Mouse (Mus musculus) lung, embryonic 14.5 days (tissue): ENCODE measurements around the gene Kirrel. TPM values are rescaled to one million over a fixed set of nuclear protein-coding genes. Genes with fewer than 3 reads are reported as not detected.

Experiments used
- ATAC-seq: fragments of 200-750 bp; cut with Nextera tagmentation; 2 replicates; pipeline ENCODE4 v1.8.0; 2017; ENCODE audit warnings: mild to moderate bottlenecking, moderate TSS enrichment, moderate library complexity; ENCODE audit not compliant: insufficient read depth
- DNase-seq: peaks from one replicate; pipeline ENCODE4 v3.0.0-alpha.2; 2015
- H3K27ac ChIP-seq: fragments of 300-500 bp; sonication (generic); 2 replicates; pipeline ENCODE4 v1.5.1; 2014; ENCODE audit warnings: low read depth, mild to moderate bottlenecking, moderate library complexity
- H3K27me3 ChIP-seq: fragments of 300-500 bp; sonication (generic); 2 replicates; pipeline ENCODE4 v1.6.1; 2014; ENCODE audit warnings: low read length, control low read depth; ENCODE audit not compliant: insufficient read depth
- H3K36me3 ChIP-seq: fragments of 300-500 bp; sonication (generic); 2 replicates; pipeline ENCODE4 v1.6.1; 2014; ENCODE audit warnings: control low read depth; ENCODE audit not compliant: insufficient read depth
- H3K4me1 ChIP-seq: fragments of 300-500 bp; sonication (generic); 2 replicates; pipeline ENCODE4 v1.6.1; 2014; ENCODE audit warnings: antibody characterized with exemption, control low read depth; ENCODE audit not compliant: insufficient read depth
- H3K4me2 ChIP-seq: fragments of 300-500 bp; sonication (generic); 2 replicates; pipeline ENCODE4 v1.6.1; 2014; ENCODE audit warnings: mild to moderate bottlenecking
- H3K4me3 ChIP-seq: fragments of 300-500 bp; sonication (generic); 2 replicates; pipeline ENCODE4 v1.5.1; 2014; ENCODE audit warnings: low read depth, low read length
- H3K9ac ChIP-seq: fragments of 300-500 bp; sonication (generic); 2 replicates; pipeline ENCODE4 v1.6.1; 2014
- H3K9me3 ChIP-seq: fragments of 300-500 bp; sonication (generic); 2 replicates; pipeline ENCODE4 v1.6.1; 2016; ENCODE audit warnings: low read depth, low read length, control low read depth
- CTCF ChIP-seq: IDR thresholded peaks from 2 replicates; pipeline ENCODE4 v1.5.1; 2016; ENCODE audit warnings: antibody characterized with exemption, low read depth
- WGBS: fragments of 180-500 bp; shearing (Covaris S2); extraction: QIAGEN DNeasy Blood & Tissue Kit; methylation state at CpG from one replicate; pipeline ENCODE4 v1.1.7; 2014; 5-methylcytosine and 5-hydroxymethylcytosine counted together
- polyA plus RNA-seq: library from polyadenylated mRNA; unstranded; fragments of >200 nt; fragmentation: Nextera tagmentation; extraction: Ambion mirVana; gene quantifications from 2 replicates; pipeline ENCODE4 v1.2.1, GENCODE M21; 2014

The Kirrel gene
- polyA plus RNA-seq, 1 experiment from 2014 or later = 12.8 TPM

GRCm38 (mm10) chr3:87167621-87168020, 6.9 kb downstream of the Kirrel start:
- H3K27ac ChIP-seq = no peak overlapping the region
- H3K4me3 ChIP-seq = no peak overlapping the region
- H3K36me3 ChIP-seq = peaks cover 20% of the 10 kb centered on the region
- H3K9me3 ChIP-seq = no peaks in the 10 kb centered on the region
- ATAC-seq (no peak), DNase-seq (no peak)
- no peak for TF ChIP-seq CTCF
- no peak overlapping the region for H3K4me2 ChIP-seq
- H3K4me1 ChIP-seq = peaks cover 38% of the 10 kb centered on the region
- H3K27me3 ChIP-seq = no peaks in the 10 kb centered on the region
- 71% methylated on average over 6 of the region's 6 CpGs for WGBS
- no peak overlapping the region for H3K9ac ChIP-seq

- TF ChIP-seq CTCF = no peak
- H3K4me1 ChIP-seq = peaks cover 30% of the 10 kb centered on the region
- ATAC-seq (peak; percentile 50), DNase-seq (peak; percentile 63)
- no peaks in the 10 kb centered on the region for H3K27me3 ChIP-seq
- H3K27ac ChIP-seq = peak overlapping the region; percentile 75
- H3K9ac ChIP-seq = 0 out of 2 replicates have a peak overlapping the region, but pooled peaks have one; percentile 21
- H3K4me2 ChIP-seq = no peak overlapping the region; the same call in 1 of the 2 replicates
- 21% methylated on average over 8 of the region's 8 CpGs for WGBS
- H3K4me3 ChIP-seq = no peak overlapping the region
- H3K36me3 ChIP-seq = peaks cover 28% of the 10 kb centered on the region
- no peaks in the 10 kb centered on the region for H3K9me3 ChIP-seq
Observed at GRCm38 (mm10) chr3:87165291-87165881, 9.2 kb downstream of the Kirrel start.

GRCm38 (mm10) chr3:87164099-87164815, 10.3 kb downstream of the Kirrel start:
- Histone ChIP-seq H3K36me3 (peaks cover 35% of the 10 kb centered on the region), H3K4me2 (no peak overlapping the region), H3K9ac (no peak overlapping the region), H3K27ac (no peak overlapping the region; the same call in 1 of the 2 replicates), H3K4me1 (peaks cover 25% of the 10 kb centered on the region), H3K27me3 (no peaks in the 10 kb centered on the region), H3K4me3 (no peak overlapping the region), H3K9me3 (no peaks in the 10 kb centered on the region)
- WGBS = 82% methylated on average over 6 of the region's 6 CpGs
- DNase-seq (no peak), ATAC-seq (no peak)
- no peak for TF ChIP-seq CTCF

GRCm38 (mm10) chr3:87163116-87163515, 11.4 kb downstream of the Kirrel start:
- DNase-seq (no peak), ATAC-seq (no peak)
- peaks cover 35% of the 10 kb centered on the region for H3K36me3 ChIP-seq
- TF ChIP-seq CTCF = no peak
- no peak overlapping the region for H3K9ac ChIP-seq
- 60% methylated on average over 4 of the region's 4 CpGs for whole genome bisulfite sequencing
- H3K4me3 ChIP-seq = no peak overlapping the region
- peaks cover 33% of the 10 kb centered on the region for H3K4me1 ChIP-seq
- no peaks in the 10 kb centered on the region for H3K27me3 ChIP-seq
- H3K27ac ChIP-seq = no peak overlapping the region
- no peak overlapping the region for H3K4me2 ChIP-seq
- no peaks in the 10 kb centered on the region for H3K9me3 ChIP-seq

GRCm38 (mm10) chr3:87162380-87162779, 12.2 kb downstream of the Kirrel start:
- ATAC-seq (no peak), DNase-seq (no peak)
- Histone ChIP-seq H3K36me3 (peaks cover 29% of the 10 kb centered on the region), H3K4me2 (no peak overlapping the region), H3K4me3 (no peak overlapping the region), H3K27ac (no peak overlapping the region), H3K9ac (no peak overlapping the region), H3K4me1 (peaks cover 40% of the 10 kb centered on the region), H3K9me3 (no peaks in the 10 kb centered on the region), H3K27me3 (no peaks in the 10 kb centered on the region)
- WGBS = 67% methylated on average over 5 of the region's 5 CpGs
- no peak for TF ChIP-seq CTCF

GRCm38 (mm10) chr3:87161601-87162000, 12.9 kb downstream of the Kirrel start:
- ATAC-seq = no peak
- no peak overlapping the region for H3K9ac ChIP-seq
- DNase-seq = no peak
- peaks cover 45% of the 10 kb centered on the region for H3K4me1 ChIP-seq
- H3K36me3 ChIP-seq = peaks cover 25% of the 10 kb centered on the region
- H3K9me3 ChIP-seq = no peaks in the 10 kb centered on the region
- H3K4me3 ChIP-seq = no peak overlapping the region
- TF ChIP-seq CTCF = no peak
- no peaks in the 10 kb centered on the region for H3K27me3 ChIP-seq
- H3K4me2 ChIP-seq = no peak overlapping the region
- WGBS = 84% methylated on average over 5 of the region's 5 CpGs
- H3K27ac ChIP-seq = no peak overlapping the region

GRCm38 (mm10) chr3:87160819-87161509, 13.6 kb downstream of the Kirrel start:
- Histone ChIP-seq H3K27ac (no peak overlapping the region), H3K27me3 (no peaks in the 10 kb centered on the region), H3K4me3 (no peak overlapping the region), H3K4me2 (no peak overlapping the region), H3K9ac (no peak overlapping the region), H3K9me3 (no peaks in the 10 kb centered on the region), H3K4me1 (peaks cover 41% of the 10 kb centered on the region), H3K36me3 (peaks cover 25% of the 10 kb centered on the region)
- no peak for ATAC-seq
- no peak for TF ChIP-seq CTCF
- no peak for DNase-seq
- 44% methylated on average over 6 of the region's 6 CpGs for WGBS
